Mouse (Mus musculus): Measurements from ENCODE around the gene Ankrd55.

Ankrd55 gene

DNA sequence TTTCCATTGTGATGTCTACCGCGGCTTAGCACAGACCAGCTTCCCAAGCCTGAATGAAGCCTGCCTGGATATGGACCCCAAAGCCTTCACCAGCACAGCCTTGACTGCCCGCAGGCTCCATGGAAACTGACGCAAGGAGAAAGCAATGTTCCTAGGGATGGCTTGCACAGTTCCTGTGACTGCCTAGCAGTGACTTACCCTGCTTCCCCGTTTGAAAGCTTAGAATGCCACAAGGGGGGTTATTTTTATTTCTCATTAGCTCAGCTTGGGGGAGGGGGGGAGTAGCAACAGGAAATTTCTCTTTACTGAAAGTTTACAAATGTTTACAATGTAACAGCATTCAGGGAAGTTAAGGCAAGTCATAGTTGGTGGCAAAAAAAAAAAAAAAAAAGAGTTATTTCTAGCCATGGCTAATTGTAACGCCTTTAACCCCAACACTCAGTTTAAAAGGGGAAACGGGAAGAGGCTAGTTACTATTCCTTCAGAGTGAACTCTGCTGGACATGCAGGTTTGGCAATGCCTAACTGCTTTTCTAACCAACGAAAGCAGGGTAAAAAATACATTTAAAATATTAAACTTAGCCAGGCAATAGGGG, 56.1 kb downstream of the Ankrd55 start:
- DNase-seq, result no peak

DNA sequence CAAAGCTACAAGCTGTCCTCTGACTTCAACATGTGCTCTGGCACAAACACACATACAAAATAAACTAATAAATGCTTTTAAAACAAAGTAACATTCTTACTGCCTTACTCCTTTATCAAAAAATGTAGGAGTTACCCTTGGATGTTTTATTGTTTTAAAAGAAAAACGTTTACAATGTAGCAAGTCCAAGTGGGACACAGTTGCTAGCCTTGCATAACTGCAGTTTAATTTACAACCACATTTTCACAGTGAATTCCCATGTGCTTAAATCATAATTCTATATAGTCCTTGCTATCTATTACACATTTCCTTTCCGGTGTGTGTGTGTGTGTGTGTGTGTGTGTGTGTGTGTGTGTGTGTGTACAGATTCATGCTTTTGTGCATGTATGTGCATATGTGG, 57.3 kb downstream of the Ankrd55 start:
- DNase-seq, result no peak

DNA sequence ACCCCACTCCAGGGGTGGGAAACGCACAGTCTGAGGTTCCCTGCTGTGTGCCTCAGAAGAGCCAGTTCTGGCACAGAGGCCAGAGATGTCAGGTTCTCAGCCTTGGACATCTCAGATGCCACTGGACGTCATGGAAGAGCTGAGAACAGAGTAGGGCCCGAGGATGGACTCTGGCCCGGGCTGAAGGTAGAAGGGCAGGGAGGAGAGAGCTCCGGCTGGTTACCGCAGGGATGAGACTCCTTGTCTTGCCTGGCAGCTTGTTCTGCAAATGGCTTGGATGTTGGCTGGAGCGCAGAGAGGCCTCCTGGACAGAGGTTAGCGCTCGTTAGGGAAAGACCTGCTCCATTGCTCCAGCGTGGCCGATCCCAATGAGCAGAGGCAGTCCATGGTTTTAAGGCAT, 57.8 kb downstream of the Ankrd55 start:
- DNase-seq, result no peak

DNA sequence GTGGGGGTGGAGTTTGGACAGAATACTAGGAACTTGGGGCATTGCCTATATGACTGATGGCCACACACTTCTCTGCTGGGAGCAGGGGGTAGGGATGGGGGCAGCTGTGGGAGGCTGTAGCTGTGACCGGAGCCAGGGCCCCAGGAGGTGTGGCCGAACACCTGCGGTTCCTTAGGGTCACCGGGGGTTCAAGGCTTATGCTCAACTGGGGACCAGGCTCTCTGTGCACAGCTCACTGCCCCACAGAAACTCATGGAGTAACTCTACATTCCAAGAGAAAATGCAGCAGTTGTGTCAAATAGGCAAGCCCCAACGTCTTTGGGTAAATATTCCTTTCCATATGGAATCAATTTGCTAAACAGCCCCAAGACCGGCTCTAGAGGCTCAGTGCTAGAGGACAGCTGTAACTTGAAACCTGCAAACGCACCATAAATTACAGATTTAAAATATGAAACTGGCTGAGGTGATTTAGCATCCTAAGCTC, 58.5 kb downstream of the Ankrd55 start:
- DNase-seq, result no peak

DNA sequence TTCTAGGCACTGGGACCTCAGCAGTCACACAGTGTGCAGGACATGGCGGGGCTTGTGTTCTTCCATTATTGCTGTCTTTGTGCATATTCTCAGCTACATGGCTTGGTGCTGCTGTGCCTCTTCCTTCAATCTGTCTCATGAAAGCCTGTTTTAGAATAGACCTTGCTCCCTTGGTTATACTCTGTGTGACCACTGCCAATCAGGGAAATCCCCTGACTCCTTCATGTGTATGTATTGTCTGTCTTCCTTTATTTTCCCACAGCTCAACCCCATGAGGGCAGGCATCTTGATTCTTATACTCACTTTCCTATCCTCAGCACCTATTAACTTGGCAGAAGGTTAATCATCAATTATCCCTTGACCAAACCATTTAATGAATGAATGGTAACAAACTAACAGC, 60.0 kb downstream of the Ankrd55 start:
- DNase-seq, result no peak

DNA sequence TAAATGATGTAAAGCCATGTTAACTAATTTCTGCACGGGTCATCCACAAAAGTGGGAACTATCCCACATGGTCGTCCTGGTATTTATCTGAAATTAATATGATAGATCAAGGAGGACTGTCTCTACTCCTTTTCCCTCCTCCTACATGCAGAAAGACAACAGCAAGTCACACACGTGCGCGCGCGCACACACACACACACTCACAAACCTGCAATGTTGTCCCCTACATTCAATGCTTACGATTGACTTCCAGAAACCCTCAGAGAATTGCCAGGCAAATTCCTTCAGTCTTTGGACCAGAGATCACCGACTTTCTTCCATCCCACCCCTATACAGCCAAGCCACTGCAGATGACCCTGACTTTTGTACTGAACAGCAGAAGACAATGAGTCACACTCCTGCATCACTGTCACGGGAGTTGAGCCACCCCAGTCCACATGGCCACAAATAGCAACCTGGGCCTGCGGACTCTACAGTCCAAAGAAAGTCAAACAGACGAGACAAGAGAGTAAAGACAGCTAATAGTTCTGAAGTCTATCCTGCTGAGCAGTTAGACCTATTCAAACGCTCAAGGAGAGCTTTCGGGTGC, 60.7 kb downstream of the Ankrd55 start:
- no peak for DNase-seq

DNA sequence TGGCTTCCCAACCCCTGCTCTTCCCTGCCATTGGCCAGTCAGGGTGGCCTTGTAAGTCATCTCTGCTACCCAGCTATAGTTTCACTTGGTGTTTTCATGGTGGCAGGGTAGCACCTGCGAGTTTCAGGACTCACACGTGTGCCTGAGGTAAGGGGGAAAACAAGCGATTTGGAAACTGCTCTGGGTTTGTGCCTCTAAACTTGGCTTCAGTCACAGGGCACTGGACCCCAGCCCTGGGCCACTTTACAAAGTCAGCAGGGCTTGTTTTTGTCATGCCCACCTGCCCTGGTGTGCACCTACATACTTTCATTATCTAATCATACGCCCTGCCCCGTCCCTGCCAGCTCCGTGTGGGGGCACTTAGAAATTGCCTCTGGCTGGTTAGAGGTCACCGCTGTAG, 61.2 kb downstream of the Ankrd55 start:
- DNase-seq, result peak in 1 of 2 experiments; percentile 18

DNA sequence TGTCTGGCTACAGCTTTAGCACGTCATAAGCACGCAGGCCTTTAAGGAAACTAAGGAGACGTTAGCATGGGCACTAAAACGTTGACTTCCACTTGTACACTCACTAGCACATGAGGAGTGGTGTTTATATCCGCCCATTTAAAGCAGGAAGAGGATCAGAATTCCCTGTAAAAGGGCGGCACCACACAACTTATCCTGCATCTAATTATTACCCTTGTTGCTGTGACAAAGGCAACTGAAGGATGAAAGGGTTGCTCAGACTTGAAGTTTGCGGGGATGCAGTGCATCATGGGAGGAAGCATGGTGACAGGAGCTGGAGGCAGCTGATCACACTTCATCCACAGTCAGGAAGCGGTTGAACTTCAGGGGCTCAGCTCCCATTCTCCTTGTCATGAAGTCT, 63.7 kb downstream of the Ankrd55 start:
- DNase-seq, result no peak

DNA sequence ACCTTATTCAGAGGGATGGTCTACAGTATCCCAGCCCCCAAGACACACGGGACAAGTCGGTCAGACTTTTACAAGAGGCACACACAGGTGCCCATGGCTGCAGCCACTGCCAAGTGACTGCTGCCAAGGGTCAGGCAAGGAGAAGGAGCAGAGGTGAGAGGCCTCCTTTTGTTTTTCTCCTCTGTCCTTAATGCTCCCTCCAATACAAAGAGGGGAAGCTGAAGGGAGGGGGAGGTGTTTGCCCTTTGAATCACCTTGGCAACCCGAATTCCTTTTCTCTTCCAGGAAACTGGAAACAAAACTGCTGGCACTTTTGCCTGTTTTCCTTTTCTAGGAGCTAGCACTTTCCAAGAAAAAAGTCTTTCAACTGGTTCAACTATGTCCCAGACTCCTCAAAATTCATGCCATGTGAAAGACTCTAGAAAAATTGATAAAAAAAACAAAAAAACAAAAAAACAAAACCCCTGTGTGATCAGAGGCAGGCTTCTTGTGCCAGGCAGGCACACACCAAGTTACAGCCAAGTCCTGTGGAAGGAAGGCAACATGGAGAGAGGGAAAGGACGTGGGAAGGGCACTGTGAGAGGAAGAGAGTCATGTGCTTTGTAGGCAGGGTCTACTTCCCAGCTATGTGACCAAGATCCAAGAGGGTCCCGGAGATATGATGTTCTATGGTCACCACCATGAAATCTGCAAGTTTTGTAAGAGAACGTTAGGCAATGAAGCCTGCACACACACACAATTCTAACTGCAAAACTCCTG, 66.0 kb downstream of the Ankrd55 start:
- DNase-seq, result no peak

DNA sequence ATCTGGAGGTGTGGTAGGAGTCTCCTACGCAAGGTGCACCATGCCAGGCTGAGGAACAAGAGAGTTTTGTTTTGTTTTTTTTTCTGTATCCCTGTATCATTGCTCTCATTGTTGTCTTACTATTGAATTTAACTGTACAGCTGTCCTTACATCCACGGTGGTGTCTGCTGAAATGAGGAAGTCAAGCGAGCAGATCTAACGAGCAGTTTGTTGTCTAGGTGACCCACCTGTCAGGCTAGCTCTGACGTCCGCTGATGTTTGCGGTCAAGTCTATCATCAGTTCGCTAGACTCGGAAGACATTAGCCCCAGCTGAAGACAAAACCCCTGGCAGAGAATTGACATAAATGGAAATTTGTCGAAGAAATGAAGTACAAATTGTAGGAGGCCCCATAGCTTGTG, 66.7 kb downstream of the Ankrd55 start:
- peak in 1 of 2 experiments; percentile 50 for DNase-seq

DNA sequence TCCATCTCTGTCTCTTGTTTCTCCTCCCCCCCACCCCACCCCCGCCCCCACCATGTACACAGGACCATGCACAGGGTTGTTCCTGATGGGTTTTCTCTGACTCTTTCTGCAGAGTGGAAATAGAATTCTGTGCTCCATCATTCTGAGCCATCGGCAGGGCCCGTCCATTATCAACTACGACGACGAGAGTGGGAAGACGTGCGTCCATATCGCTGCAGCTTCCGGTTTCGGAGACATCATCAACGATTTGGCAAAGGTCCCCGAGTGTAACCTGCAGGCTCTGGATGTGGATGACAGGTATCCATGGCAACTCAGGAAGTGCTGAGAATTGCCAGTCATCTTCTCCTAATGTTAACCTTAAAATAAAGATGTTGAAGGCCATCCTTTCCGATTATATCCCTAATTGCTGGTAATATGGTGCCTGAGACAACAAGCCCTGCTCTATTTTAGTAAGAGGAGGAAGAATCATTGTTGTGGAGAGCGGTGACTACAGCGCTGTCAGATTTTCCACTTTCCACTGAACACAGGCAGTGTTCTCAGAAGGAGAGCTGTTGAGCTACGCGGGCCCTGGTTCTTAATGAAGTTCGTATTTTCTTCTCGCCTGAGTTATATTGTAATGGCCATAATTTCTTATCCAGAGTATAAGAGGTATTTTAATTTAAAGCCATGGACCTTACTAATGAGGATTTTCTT, 67.7 kb downstream of the Ankrd55 start:
- no peak for DNase-seq

DNA sequence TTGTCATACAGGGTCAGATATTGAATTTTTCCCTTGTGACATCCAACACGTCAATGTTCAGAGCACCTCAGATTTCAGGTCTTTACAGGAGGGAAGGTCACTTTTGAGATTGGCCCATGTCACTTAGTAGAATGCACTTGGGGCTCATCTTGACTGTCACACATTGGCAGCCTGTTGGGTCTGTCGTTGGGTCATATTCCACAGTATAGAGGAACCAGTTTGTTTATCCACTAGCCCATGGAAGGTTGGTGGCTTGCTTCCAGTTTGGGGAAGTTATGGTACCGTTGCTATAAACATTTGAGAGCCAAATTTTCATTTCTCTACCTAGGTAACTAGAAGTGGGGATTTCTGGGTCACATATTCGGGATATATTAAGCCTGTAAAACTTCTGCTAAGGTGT, 73.3 kb downstream of the Ankrd55 start:
- no peak for DNase-seq

DNA sequence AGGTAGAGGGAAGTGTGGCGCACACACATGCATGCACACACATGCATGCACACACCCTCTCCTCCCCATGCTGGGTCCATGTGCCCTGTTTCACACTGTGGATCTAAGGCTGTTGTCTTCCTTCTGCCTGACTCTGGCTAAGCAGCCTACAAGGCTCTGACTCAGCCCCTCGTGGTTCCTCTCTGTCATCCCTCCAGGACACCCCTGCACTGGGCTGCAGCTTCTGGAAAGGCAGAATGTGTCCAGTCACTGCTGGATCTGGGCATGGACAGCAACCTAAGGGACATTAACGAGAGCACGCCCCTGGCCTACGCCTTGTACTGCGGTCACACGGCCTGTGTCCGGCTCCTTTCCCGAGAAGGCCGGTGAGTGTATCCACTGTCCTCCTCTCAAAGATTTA, 75.0 kb downstream of the Ankrd55 start:
- DNase-seq, result no peak

DNA sequence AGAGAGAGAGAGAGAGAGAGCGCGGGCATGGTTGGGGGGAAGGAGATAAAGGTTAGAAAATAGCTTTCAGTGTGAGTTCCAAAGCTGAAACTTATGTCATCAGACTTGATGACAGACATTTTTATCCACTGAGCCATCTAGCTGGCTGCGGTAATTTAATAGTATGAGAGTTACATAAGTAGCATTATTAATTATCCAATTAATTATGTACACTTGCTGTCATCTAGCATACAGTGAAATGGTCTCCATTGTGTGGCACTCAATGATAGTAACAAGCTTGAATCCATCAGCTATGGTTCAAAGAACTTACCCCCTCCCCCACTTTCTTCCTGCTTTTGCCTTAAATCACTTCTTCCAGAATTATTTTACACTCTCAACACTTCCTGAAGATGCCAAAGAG, 75.5 kb downstream of the Ankrd55 start:
- no peak for DNase-seq

DNA sequence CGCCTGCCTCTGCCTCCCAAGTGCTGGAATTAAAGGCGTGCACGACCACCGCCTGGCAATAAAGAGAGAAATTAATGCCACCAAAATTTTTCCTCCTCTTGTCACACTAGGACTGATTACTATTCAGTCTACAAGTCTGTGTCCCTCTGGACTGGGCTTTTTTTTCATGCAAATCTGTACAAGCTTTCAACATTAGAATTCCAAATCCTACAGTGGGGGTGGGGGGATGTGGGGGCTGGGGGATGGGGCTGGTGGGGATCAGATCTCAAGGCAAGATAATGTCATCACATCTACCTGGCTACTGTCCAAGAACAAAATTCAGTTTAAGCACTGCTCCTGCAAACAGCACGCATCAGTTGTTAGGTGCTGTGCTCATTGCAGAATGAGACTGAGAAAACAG, 76.4 kb downstream of the Ankrd55 start:
- no peak for DNase-seq

DNA sequence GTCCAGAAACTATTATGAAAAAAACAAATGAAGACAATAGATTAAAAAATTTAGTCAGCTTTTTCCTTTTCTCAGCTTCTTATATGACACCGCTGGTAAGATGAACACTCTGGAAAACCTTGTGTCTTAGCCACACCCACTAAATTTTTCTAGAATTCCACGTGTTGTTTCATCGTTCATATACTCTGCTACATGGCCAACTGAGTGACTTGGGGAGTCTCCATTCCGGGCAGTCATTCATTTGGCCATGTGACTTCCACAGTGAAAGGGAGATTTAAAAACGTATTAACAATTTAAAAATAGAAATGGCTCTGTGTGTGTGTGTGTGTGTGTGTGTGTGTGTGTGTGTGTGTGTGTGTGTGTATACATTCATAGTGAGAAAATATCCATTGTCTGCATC, 77.1 kb downstream of the Ankrd55 start:
- no peak for DNase-seq

DNA sequence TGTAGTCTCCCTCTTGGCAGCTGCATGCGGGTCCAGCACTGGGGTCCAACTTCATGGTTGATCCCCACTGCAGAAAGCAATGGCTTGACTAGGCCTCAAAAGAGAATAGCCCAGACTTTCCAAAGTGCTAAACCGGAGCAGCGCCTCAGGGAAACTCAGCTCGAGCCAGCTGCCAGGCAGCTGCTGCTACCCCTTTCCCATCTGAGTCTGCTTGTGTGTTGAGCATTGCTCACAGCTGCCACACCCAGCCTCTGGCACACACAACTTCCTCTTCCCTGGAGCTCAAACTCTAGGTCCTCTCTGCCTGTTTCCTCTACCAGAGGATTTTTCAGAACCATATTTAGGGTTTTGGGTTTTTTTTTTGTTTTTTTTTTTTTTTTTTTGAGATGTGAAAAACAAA, 77.5 kb downstream of the Ankrd55 start:
- DNase-seq, result no peak

DNA sequence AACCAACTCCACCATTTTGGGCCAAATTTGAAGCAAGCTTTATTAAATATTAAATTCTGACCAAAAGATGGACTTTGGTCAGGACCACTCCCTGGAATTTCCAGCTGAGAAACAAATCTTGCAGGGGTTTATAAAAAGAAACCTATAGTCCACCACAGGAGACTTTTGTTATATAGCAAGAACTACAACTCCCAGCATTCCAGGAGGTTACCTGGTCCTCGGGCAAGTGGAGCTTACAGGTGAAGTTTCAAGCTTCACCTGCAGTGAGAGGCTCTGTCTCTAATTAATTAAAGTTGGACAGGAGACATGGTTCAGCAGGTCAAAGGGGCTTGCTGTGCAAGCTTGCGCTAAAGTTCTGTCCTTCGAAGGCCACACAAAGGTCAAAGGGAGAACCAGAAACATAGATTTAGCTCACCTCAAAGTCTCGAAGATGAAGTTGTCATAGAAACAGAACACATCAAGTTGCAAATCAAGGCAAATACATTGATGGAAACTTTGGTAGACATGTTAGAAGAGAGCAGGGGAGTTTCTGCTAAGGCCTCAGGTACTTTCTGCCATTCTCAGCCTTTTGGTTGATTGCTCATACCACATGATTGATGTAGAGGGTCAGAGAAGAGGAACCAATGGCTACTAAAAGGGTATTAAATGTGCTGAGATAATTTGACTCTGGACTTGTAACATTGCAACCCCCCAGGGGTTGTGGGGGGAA, 78.2 kb downstream of the Ankrd55 start:
- DNase-seq, result no peak

DNA sequence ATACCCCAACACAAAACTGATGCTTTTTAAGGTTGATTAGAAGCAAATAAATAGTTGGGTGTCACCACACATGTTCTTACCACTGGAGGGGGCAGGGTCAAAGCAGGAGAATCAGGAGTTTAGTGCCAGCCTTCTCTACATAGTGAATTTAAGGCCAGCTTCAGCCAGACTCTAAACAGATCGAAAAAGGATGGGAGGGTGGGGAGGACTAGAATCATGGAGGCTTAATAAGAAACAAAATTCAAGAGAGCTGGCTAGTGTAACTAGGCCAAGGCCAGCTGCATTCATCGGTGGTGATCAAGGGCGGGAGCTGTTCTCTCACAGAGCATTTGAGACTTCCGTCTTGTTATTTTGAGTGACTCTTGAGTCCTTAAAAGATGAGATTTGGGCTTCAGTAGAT, 83.5 kb downstream of the Ankrd55 start:
- no peak for DNase-seq

DNA sequence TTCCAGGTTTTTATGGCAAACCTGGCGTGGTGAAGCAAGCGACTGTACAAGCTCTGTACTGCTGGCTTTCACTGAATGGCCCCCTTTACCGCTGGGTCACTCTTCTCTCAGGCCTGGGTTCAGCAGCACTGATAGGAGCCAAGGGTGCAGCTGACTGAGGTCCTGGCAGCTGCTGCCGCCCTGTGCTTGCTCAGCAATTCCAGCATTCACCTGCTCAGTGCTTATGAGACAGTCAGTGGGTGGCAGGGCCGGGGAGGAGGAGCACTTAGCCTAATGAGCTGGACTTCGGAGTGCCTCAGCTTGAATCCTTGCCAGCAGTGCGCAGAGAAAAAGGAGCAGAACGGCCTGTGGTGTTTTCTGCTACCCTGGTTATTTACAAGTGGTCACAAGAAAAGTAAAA, 87.5 kb downstream of the Ankrd55 start:
- DNase-seq, result no peak

DNA sequence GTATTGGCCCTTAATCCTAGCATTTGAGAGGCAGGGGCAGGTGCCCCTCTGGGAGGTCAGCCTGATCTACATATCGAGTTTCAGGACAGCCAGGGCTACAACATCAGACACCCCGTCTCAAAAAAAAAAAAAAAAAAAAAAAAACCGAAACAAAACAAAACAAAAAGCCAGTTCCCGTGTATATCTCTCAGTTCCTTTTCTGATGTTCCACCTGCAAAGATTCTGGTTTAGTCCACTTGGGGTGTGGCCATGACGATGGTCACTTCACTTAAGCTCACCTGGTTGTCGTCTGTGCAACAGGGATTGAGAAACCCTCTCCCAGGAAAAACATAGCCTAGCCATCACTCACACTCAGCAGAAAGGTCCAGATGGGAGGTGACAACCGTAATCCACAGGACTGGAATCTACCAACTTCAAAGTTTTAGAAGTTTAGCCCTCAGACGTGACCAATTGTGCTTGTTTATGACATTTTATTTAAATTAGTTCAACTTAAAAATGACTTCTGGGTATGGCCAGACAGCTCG, 90.6 kb downstream of the Ankrd55 start:
- DNase-seq, result no peak

DNA sequence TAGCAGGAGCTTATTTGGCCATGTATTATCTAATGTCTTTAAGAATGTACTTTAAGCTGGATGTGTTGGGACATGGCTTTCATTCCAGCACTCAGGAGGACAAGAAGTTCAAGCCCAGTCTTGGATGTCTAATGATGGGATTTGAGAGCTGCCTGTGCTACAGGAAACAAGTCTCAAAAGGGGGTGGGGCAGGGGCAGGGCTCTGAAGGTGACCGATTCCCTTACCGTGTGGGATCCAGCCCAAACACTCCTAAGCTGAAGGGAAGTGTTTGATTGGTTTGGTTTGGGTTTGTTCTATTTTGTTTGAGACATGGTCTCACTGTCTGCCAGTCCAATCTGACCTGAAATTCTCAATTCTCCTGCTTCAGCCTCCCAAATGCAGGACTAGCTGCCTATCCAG, 93.2 kb downstream of the Ankrd55 start:
- no peak for DNase-seq

DNA sequence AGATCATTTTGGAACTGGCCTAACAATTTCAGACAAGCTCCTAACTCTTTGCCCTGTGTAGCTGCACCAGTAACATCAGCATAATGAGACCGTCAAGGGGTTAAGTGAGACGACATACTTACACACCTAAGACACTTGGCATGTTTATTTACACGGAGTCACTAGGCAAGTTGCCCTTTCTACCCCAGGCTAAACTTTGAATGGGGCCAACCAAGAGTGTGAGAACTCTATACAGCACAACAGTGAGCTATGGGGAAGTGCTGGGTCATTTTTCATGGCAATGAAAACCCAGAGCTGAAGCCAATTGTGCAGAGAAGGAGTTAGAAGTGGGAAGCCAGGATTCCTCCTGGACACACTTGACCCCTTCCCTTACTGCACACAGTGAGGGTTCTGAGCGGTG, 94.2 kb downstream of the Ankrd55 start:
- no peak for DNase-seq

Data from spleen, adult 18-20 months (tissue).